Mouse (Mus musculus): ENCODE measurements around the gene Ush2a. TPM values are rescaled to one million over a fixed set of nuclear protein-coding genes. Genes with fewer than 3 reads are reported as not detected.

Ush2a gene
- polyA plus RNA-seq, 1 experiment from 2014 or later = 0.03 TPM

DNA sequence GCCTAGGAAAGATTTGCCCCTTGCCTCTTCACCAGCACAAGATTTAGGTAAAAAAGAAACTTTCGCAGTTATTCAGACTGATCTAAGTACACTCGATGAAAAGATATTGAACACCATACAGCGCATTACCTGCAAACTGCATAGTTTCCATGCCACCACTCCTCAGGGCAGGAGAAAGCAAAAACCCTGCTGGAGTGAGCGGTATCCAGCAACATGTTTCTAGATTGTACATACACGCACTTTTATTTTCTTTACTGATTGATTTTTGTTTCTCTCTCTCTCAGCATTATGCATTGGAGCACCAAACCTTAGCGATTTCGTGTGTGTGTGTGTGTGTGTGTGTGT is 746.1 kb downstream of the Ush2a start:
- peak; percentile 14; the same call in 1 of the 2 replicates for ATAC-seq (replicated peaks; ENCODE audit: extremely low read depth, insufficient read depth, low FRiP score)

DNA sequence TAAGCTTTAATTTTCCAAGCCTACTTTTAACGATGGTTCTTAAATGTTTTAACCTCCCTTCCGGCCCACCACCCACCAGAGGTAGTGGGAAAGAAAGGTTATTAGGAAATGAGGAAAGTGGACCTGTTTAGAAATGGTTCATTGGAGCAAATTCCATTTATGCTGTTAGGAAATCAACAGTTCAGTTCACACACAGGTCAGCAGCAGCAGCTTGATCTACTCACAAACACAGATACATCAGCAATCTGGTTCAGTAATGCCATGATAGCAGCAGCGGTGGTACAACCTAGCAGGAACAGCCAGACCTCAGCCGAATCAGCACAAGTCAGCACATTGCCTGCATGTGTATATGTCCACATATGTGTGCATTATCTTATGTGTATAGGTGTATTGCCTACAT is 748.8 kb downstream of the Ush2a start:
- H3K36me3 ChIP-seq (ENCODE audit: control insufficient read depth, insufficient read depth) = no peaks in the 10 kb centered on the region
- no peak overlapping the region for H3K4me3 ChIP-seq (ENCODE audit: low read length)
- H3K4me2 ChIP-seq (ENCODE audit: low read depth, low read length) = no peak overlapping the region
- H3K9me3 ChIP-seq (replicated peaks; ENCODE audit: control insufficient read depth, low read length) = no peaks in the 10 kb centered on the region
- H3K4me1 ChIP-seq (ENCODE audit: control insufficient read depth, insufficient read depth, low read length) = peaks cover 22% of the 10 kb centered on the region
- ATAC-seq (replicated peaks; ENCODE audit: extremely low read depth, insufficient read depth, low FRiP score) = no peak
- 80% methylated on average over 4 of the region's 4 CpGs for WGBS
- H3K9ac ChIP-seq (ENCODE audit: low read length) = no peak overlapping the region
- no peaks in the 10 kb centered on the region for H3K27me3 ChIP-seq (ENCODE audit: control insufficient read depth, insufficient read depth, low read length)
- H3K27ac ChIP-seq (ENCODE audit: low read length) = no peak overlapping the region

More for the DNA sequence above, 746.1 kb downstream of the Ush2a start:
- peaks cover 15% of the 10 kb centered on the region for H3K4me1 ChIP-seq (ENCODE audit: control insufficient read depth, insufficient read depth, low read length)
- WGBS = 47% methylated on average over 7 of the region's 7 CpGs
- no peaks in the 10 kb centered on the region for H3K9me3 ChIP-seq (replicated peaks; ENCODE audit: control insufficient read depth, low read length)
- no peak overlapping the region for H3K27ac ChIP-seq (ENCODE audit: low read length)
- no peaks in the 10 kb centered on the region for H3K36me3 ChIP-seq (ENCODE audit: control insufficient read depth, insufficient read depth)
- peak overlapping the region; percentile 96 for H3K4me3 ChIP-seq (ENCODE audit: low read length)
- H3K27me3 ChIP-seq (ENCODE audit: control insufficient read depth, insufficient read depth, low read length) = no peaks in the 10 kb centered on the region
- peak overlapping the region; percentile 48 for H3K4me2 ChIP-seq (ENCODE audit: low read depth, low read length)
- H3K9ac ChIP-seq (ENCODE audit: low read length) = no peak overlapping the region

DNA sequence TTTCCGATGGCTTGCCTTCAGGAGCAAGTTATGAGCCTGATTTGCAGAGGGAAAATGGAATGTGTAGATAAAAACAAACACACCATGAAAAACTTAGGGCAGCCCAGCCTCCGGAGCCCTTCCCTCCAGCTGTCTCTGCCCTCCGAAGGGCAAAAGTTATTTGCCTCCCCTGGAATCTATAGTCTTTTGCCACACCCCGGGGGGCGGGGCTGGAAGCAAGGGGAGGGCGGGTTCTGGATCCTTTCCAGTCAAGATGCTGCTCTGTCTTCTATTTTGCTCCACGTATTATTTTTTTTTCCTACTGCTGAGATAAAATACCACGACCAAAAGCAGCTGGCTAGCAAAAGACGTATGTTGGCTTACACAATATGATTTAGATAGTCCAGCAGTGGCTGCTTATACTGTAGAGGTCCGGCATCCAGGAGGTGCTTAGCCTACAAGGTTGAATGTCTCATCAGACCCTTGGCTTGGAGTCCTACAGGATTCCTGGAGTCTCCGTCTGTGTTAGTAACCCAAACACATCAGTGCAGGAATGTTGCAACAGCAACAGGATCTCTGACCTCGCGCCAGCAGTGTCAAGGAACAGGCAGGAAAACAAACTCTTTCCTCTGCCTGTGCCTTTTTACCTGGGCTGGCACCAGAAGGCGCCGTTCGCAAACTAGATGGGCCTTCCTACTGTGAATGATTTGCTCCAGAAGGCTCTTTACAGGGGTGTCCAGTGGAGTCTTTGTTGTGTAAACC is 751.2 kb downstream of the Ush2a start:
- Histone ChIP-seq H3K9ac (ENCODE audit: low read length) (no peak overlapping the region), H3K4me2 (ENCODE audit: low read depth, low read length) (peak overlapping the region; percentile 48), H3K27me3 (ENCODE audit: control insufficient read depth, insufficient read depth, low read length) (no peaks in the 10 kb centered on the region), H3K9me3 (replicated peaks; ENCODE audit: control insufficient read depth, low read length) (no peaks in the 10 kb centered on the region), H3K4me3 (ENCODE audit: low read length) (peak overlapping the region; percentile 22), H3K27ac (ENCODE audit: low read length) (no peak overlapping the region), H3K4me1 (ENCODE audit: control insufficient read depth, insufficient read depth, low read length) (peaks cover 12% of the 10 kb centered on the region), H3K36me3 (ENCODE audit: control insufficient read depth, insufficient read depth) (no peaks in the 10 kb centered on the region)
- no peak for ATAC-seq (replicated peaks; ENCODE audit: extremely low read depth, insufficient read depth, low FRiP score)
- WGBS = 5% methylated on average over 16 of the region's 16 CpGs

DNA sequence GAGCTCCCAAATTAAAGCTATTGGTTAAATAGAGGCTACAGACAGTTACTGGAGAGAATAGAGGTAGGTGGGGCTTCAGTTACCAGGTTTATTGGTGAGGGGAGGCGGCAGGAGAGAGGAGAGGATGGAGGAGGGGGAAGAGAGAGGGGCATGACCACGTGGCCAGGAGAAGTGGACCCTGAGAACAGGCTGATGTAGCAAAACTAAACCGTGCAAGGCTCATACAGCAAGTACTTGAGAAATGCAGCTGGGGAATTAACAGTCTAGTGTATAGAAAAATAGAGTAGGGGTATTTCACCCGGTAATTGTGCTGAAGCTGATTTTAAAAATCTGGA is 751.7 kb downstream of the Ush2a start:
- Histone ChIP-seq H3K4me3 (ENCODE audit: low read length) (peak overlapping the region; percentile 22; the same call in 1 of the 2 replicates), H3K9me3 (replicated peaks; ENCODE audit: control insufficient read depth, low read length) (no peaks in the 10 kb centered on the region), H3K4me1 (ENCODE audit: control insufficient read depth, insufficient read depth, low read length) (peaks cover 12% of the 10 kb centered on the region), H3K4me2 (ENCODE audit: low read depth, low read length) (peak overlapping the region; percentile 48), H3K9ac (ENCODE audit: low read length) (no peak overlapping the region), H3K36me3 (ENCODE audit: control insufficient read depth, insufficient read depth) (no peaks in the 10 kb centered on the region), H3K27ac (ENCODE audit: low read length) (no peak overlapping the region), H3K27me3 (ENCODE audit: control insufficient read depth, insufficient read depth, low read length) (no peaks in the 10 kb centered on the region)
- ATAC-seq (replicated peaks; ENCODE audit: extremely low read depth, insufficient read depth, low FRiP score) = peak; percentile 37; the same call in 1 of the 2 replicates
- WGBS = 15% methylated on average over 4 of the region's 4 CpGs

All from heart, embryonic 16.5 days (tissue).